Mouse (Mus musculus): Measurements from ENCODE around the gene Exoc4.

Gene Exoc4

GRCm38 (mm10) chr6:33872192-33872591 lies 623.3 kb downstream of the Exoc4 start:
- peak; percentile 3 to 37 for DNase-seq

GRCm38 (mm10) chr6:33873000-33873399 lies 624.1 kb downstream of the Exoc4 start:
- no peak for DNase-seq

DNA sequence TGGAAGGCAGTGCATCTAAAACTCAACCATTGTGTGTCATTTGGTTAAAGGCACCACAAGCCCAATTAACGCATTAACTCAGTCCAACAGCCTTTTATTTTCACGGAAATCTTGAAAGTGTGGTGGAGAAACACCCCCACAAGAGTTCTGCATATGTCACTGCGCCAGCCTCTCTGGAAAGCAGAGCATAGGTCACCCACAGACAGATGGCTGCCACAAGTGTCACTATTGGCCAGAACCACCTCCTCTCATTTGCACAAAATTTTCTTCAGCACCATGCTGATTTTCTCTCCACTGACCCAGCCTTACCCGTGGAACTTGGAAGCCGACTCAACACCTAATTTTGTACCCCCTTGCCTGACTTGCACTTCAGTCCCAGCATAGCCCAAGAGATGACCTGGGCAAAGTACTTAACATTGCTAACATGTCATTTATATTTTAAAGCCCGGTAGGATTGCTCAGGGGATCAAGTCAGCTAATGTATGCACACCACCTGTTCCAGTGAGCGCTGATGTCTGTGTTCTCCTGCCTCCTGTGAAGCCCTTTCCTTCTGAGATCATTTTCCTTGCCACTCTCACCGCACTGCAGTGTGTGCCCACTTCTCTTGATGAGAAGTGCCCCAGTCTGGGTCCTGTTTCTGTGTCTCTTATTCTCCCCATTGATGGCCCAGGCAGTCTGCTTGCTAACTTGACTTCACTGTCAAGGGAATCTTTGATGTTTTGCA lies 625.6 kb downstream of the Exoc4 start:
- DNase-seq = no peak

- DNase-seq = no peak
Measured at GRCm38 (mm10) chr6:33884141-33884683, 635.3 kb downstream of the Exoc4 start.

GRCm38 (mm10) chr6:33886941-33887340 lies 638.1 kb downstream of the Exoc4 start:
- no peak for DNase-seq

- DNase-seq = no peak
Measured at GRCm38 (mm10) chr6:33890926-33891325, 642.0 kb downstream of the Exoc4 start.

- DNase-seq = peak in 1 of 2 experiments; percentile 2
Measured at GRCm38 (mm10) chr6:33892142-33892541, 643.3 kb downstream of the Exoc4 start.

GRCm38 (mm10) chr6:33899973-33900372 lies 651.1 kb downstream of the Exoc4 start:
- DNase-seq = no peak

DNA sequence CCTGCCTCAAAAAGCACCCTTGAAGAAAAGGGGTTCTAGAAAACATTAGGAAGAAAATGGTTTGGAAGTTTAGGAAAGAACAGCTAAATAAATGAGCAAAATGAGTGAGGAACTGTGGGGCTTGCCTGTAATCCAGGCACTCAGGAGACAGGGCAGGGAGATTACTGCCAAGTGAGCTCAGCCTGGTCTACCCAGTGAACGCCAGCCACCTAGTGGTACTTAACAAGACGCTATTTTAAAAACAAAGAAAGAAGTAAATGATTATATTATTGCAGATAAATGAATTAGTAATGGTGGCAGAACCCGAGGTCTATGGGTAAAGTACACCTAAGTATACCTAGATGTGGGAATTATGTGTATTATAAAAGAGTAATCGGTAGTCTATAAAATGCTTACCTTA lies 651.7 kb downstream of the Exoc4 start:
- no peak for DNase-seq

- DNase-seq = no peak
Measured at GRCm38 (mm10) chr6:33905099-33905498, 656.2 kb downstream of the Exoc4 start.

DNA sequence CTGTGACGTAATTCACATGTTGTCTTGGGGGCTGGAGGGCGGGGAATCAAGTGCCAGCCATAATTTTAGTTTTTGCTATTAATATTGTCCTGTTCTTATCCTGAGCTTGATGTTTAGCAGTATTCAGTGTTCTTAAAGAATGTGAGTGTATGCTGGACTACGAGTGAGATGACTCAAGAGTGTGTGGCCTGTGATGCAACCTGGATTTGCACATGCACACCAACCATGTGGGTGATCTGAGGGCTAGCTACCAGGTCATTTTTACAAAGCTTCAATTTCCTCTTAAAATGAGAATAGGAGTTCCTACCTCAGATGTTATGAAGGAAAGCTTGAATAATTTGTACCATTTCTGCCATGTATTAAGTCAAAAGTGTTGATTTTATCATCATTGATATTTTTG lies 661.8 kb downstream of the Exoc4 start:
- DNase-seq = no peak

DNA sequence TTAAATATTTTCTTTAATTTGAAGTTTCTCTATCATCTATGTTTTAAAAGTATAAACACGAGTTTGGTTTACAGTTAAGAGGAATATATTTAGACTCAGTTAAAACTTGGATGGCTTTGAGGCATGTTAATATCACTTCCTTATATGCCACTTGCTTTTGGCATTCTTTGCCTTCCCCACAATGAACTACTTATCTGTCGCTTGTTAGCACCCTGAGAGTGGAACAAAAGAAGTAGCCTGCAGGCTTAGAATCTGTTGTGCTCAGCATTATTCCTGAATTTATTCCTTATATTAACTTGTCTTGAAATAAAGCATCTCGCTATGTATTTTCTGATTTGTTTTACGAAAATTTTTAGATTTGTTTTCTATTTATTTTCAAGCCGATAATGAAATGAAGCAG lies 664.2 kb downstream of the Exoc4 start:
- DNase-seq = no peak

DNA sequence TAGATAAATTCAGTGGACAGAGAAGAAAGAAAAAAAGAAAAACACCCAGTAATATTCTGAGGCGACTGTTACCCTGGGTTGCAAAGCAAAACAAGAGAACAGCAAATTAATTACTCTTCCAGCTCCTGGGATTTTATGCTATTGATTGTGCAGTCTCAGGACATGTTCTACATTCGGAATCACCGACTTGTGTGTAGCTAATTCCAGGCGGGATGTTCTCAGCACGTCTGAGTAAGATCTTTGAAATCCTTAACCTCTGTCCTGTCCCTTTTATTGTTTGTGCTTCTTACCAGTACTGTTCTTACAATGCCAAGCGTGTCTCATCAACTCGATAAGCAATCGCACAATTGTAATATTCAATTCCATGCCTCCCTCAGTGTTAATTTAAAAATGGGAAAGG lies 664.6 kb downstream of the Exoc4 start:
- no peak for DNase-seq

- DNase-seq = no peak
Measured at GRCm38 (mm10) chr6:33913964-33914363, 665.1 kb downstream of the Exoc4 start.

GRCm38 (mm10) chr6:33923571-33923970 lies 674.7 kb downstream of the Exoc4 start:
- no peak for DNase-seq

DNA sequence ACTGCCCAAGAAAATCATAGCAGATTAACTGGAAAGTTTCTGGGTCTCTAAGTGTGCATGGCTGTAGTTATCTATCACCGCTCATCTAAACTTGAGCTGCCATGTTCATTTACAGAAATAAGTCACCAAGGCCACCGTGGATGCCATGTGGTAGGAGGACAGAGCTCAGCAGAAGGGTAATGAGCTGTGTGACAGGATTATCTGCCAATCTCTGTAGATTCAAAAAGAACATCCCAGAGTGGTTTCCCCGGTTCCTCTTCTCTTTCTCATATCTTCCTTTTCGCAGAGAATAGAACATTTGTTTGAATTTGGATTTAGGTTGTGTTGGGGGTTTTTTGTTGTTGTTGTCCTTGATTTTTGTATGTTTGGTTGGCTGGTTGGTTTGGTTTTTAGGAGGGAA lies 676.0 kb downstream of the Exoc4 start:
- no peak for DNase-seq

GRCm38 (mm10) chr6:33929342-33930086 lies 680.6 kb downstream of the Exoc4 start:
- peak; percentile 83 to 87 for DNase-seq

DNA sequence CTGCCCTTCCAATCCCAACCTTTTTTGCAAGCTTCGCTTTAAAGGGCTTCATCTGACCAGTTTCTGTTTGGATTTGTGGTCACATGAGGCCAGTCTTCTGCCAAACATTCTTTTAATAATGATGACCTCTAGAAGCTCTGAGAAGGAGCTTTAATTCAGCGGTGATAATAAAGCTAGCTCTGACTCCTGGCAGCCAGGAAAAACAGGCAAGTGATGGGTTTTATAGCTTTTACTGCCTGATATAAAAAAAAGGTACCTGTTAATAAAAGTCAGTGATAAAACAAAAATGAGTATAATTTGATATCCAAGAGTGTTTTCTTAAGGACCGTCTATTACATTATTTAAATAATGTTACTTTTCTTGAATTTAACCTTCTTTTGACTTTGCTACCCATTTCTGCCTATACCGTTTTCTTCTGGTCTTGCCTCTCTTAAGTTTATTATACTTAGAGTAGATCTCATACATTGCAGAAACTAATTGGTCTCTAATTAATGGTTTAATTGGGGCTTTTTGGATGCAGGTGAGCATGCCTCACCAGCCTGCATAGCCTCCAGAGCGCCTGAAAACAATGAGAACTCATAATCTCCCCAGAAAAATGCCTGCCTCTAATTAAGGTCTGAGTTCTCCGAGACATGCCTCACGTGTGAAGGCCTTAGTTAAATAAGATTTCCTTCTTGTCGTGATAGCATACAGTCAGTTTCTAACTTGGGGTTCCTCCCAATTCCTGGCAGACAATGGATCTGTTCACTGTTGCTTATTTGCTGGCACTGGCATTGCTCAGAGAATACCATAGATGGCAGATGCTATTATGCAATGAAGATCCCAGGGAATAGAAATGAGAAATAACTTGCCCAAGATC lies 681.4 kb downstream of the Exoc4 start:
- no peak for DNase-seq

DNA sequence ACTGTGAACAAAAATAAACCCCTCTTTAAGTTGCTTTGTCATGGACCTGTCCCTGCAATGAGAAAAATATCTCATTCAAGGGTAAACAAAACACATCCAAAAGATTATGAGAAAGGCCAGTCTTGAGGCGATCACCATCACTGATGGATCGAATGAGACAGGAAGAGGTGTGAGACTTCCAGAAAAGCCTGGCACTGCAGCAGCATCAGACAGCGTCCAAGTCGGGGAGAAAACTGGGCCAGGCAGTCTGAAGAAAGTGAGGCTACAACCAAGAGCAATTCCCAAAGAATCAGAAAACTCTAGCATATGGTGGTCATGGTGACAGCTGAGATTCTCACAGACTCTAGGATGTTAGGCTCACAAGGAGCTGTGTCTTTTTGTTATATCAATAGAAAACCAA lies 689.0 kb downstream of the Exoc4 start:
- DNase-seq = no peak

- no peak for DNase-seq
Measured at GRCm38 (mm10) chr6:33939169-33939568, 690.3 kb downstream of the Exoc4 start.

GRCm38 (mm10) chr6:33946911-33947489 lies 698.1 kb downstream of the Exoc4 start:
- no peak for DNase-seq

DNA sequence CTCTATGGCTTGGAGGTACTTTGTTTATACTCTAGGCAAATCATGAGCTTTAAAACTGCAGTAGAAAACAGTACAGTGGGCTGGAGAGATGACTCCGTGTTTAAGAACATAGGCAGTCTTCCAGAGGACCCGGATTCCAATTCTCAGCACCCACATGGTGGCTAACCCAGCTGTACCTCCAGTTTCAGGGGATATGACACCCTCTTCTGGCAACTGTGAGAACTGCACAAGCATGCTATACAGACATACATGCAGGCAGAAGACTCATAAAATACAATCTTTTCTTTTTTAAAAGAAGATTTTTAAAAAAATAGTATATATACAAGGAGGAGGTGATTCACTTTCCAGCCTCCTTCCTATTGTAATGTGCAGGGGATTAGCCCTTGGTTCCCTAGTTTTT lies 701.2 kb downstream of the Exoc4 start:
- no peak for DNase-seq

- no peak for DNase-seq
Measured at GRCm38 (mm10) chr6:33955469-33955868, 706.6 kb downstream of the Exoc4 start.
